ENCODE assay signal across 16 mouse cellular contexts in genomic region chr3:148429012-148429865, GRCm38 (mm10).
A peak's percentile ranks its signal among the peaks of the same experiment; 100 is the strongest.
DNase-seq lines count a peak whose midpoint lies in the region; ATAC-seq and TF ChIP-seq lines count a peak whose summit lies in the region.
"Had no signal": no experiment of that assay in that cellular context is flagged by ENCODE, and none has a peak within 500 bp of the region (broad histone marks: within the 10 kb centered on the region; RNA-seq: fewer than 3 reads in every experiment).

No protein-coding gene starts in this region.

- no peaks in the 10 kb centered on the region for H3K36me3 ChIP-seq in hindbrain, postnatal 0 days (ENCODE audit: insufficient read depth, low read length)
- no peaks in the 10 kb centered on the region for H3K36me3 ChIP-seq in hindbrain, embryonic 10.5 days
- H3K36me3 ChIP-seq in stomach, embryonic 14.5 days (ENCODE audit: control insufficient read depth, insufficient read depth, low read length): no peaks in the 10 kb centered on the region
- H3K36me3 ChIP-seq in stomach, postnatal 0 days (ENCODE audit: control insufficient read depth, insufficient read depth, low read length): no peaks in the 10 kb centered on the region
- H3K36me3 ChIP-seq in intestine, embryonic 15.5 days: no peaks in the 10 kb centered on the region
- H3K36me3 ChIP-seq: heart, embryonic 13.5 days; limb, embryonic 15.5 days; neural tube, embryonic 15.5 days had no signal

- 49% methylated on average over 10 of the region's 10 CpGs for WGBS in hindbrain, postnatal 0 days
- 83% methylated on average over 10 of the region's 10 CpGs for WGBS in hindbrain, embryonic 10.5 days
- 63% methylated on average over 10 of the region's 10 CpGs for WGBS in stomach, embryonic 14.5 days
- WGBS in stomach, postnatal 0 days: 44% methylated on average over 10 of the region's 10 CpGs
- WGBS in intestine, embryonic 15.5 days: 60% methylated on average over 10 of the region's 10 CpGs

- TF ChIP-seq EP300 in stomach, postnatal 0 days (optimal IDR thresholded peaks at IDR 0.05): no peak

- no peaks in the 10 kb centered on the region for H3K27me3 ChIP-seq in hindbrain, postnatal 0 days (ENCODE audit: insufficient read depth, low read length)
- H3K27me3 ChIP-seq in hindbrain, embryonic 10.5 days (ENCODE audit: insufficient read depth, poor library complexity, severe bottlenecking): 0 out of 2 replicates have a peak, but pooled peaks cover 3% of the 10 kb centered on the region
- H3K27me3 ChIP-seq in stomach, embryonic 14.5 days (ENCODE audit: control insufficient read depth, insufficient read depth, low read length): no peaks in the 10 kb centered on the region
- no peaks in the 10 kb centered on the region for H3K27me3 ChIP-seq in stomach, postnatal 0 days (ENCODE audit: control insufficient read depth, insufficient read depth, low read length)
- H3K27me3 ChIP-seq in intestine, embryonic 15.5 days (replicated peaks): no peaks in the 10 kb centered on the region

- DNase-seq in hindbrain, postnatal 0 days (ENCODE audit: low spot score): peak; percentile 19
- no peak for DNase-seq in hindbrain, embryonic 10.5 days (ENCODE audit: low spot score)
- DNase-seq in stomach, postnatal 0 days (ENCODE audit: low spot score): no peak
- peak; percentile 46 for DNase-seq in adrenal gland, postnatal 10 days
- DNase-seq in gonadal fat pad, adult 2 months (ENCODE audit: low read depth): peak; percentile 78
- no peak for DNase-seq in heart, adult 8-10 months (ENCODE audit: low spot score)
- DNase-seq: heart, postnatal 4 days; right cerebral cortex, adult 18-20 months had no signal

- no peaks in the 10 kb centered on the region for H3K9me3 ChIP-seq in hindbrain, postnatal 0 days (ENCODE audit: low read length)
- 0 out of 2 replicates have a peak, but pooled peaks cover 4% of the 10 kb centered on the region for H3K9me3 ChIP-seq in hindbrain, embryonic 10.5 days
- no peaks in the 10 kb centered on the region for H3K9me3 ChIP-seq in stomach, embryonic 14.5 days (ENCODE audit: control insufficient read depth, low read depth, low read length)
- H3K9me3 ChIP-seq in stomach, postnatal 0 days (ENCODE audit: control insufficient read depth, low read length): no peaks in the 10 kb centered on the region
- no peaks in the 10 kb centered on the region for H3K9me3 ChIP-seq in intestine, embryonic 15.5 days
- H3K9me3 ChIP-seq: heart, embryonic 13.5 days; limb, embryonic 15.5 days; neural tube, embryonic 15.5 days had no signal

- H3K4me1 ChIP-seq in hindbrain, postnatal 0 days (ENCODE audit: insufficient read depth, low read length): no peaks in the 10 kb centered on the region
- H3K4me1 ChIP-seq in hindbrain, embryonic 10.5 days (replicated peaks): peaks cover 23% of the 10 kb centered on the region
- H3K4me1 ChIP-seq in stomach, embryonic 14.5 days (ENCODE audit: control insufficient read depth, insufficient read depth, low read length): 0 out of 2 replicates have a peak, but pooled peaks cover 4% of the 10 kb centered on the region
- no peaks in the 10 kb centered on the region for H3K4me1 ChIP-seq in stomach, postnatal 0 days (replicated peaks; ENCODE audit: control insufficient read depth, insufficient read depth)
- no peaks in the 10 kb centered on the region for H3K4me1 ChIP-seq in intestine, embryonic 15.5 days (replicated peaks)
- H3K4me1 ChIP-seq: limb, embryonic 15.5 days had no signal

- no peak for TF ChIP-seq CTCF in hindbrain, postnatal 0 days (IDR thresholded peaks at IDR 0.05; ENCODE audit: low read depth)
- no peak for TF ChIP-seq CTCF in stomach, postnatal 0 days (IDR thresholded peaks at IDR 0.05; ENCODE audit: low read depth)

- ATAC-seq in hindbrain, postnatal 0 days: no peak
- 0 out of 2 replicates have a peak, but pooled peaks have one; percentile 33 for ATAC-seq in stomach, embryonic 14.5 days (ENCODE audit: insufficient number of reproducible peaks, insufficient read depth, low FRiP score, low read depth)
- no peak for ATAC-seq in stomach, postnatal 0 days (ENCODE audit: low FRiP score, low TSS enrichment)
- ATAC-seq in intestine, embryonic 15.5 days: no peak
- ATAC-seq: activated CD4-positive, CD25-positive, alpha-beta regulatory T cell, adult 4 months had no signal

- H3K4me3 ChIP-seq in hindbrain, postnatal 0 days (ENCODE audit: low read length): no peak overlapping the region
- H3K4me3 ChIP-seq in hindbrain, embryonic 10.5 days: no peak overlapping the region
- H3K4me3 ChIP-seq in stomach, embryonic 14.5 days (ENCODE audit: low read depth, low read length): no peak overlapping the region
- H3K4me3 ChIP-seq in stomach, postnatal 0 days (ENCODE audit: low read depth, low read length): no peak overlapping the region
- no peak overlapping the region for H3K4me3 ChIP-seq in intestine, embryonic 15.5 days (replicated peaks)
- H3K4me3 ChIP-seq: heart, embryonic 13.5 days; layer of hippocampus, adult 2 months; limb, embryonic 15.5 days; neural tube, embryonic 15.5 days had no signal

- no peak overlapping the region for H3K27ac ChIP-seq in hindbrain, postnatal 0 days
- H3K27ac ChIP-seq in hindbrain, embryonic 10.5 days: no peak overlapping the region
- no peak overlapping the region for H3K27ac ChIP-seq in stomach, embryonic 14.5 days (ENCODE audit: low read length)
- H3K27ac ChIP-seq in stomach, postnatal 0 days (replicated peaks): no peak overlapping the region
- H3K27ac ChIP-seq in intestine, embryonic 15.5 days: no peak overlapping the region
- H3K27ac ChIP-seq: heart, embryonic 13.5 days; layer of hippocampus, adult 2 months; limb, embryonic 15.5 days; neural tube, embryonic 15.5 days had no signal

- no peak overlapping the region for H3K9ac ChIP-seq in hindbrain, postnatal 0 days (replicated peaks; ENCODE audit: low read length)
- no peak overlapping the region for H3K9ac ChIP-seq in stomach, embryonic 14.5 days (replicated peaks; ENCODE audit: low read depth, low read length)
- H3K9ac ChIP-seq in stomach, postnatal 0 days (ENCODE audit: low read length): no peak overlapping the region
- no peak overlapping the region for H3K9ac ChIP-seq in intestine, embryonic 15.5 days
- H3K9ac ChIP-seq: heart, embryonic 13.5 days; limb, embryonic 15.5 days; neural tube, embryonic 15.5 days had no signal

- no peak overlapping the region for H3K4me2 ChIP-seq in hindbrain, postnatal 0 days (ENCODE audit: low read depth, low read length)
- no peak overlapping the region for H3K4me2 ChIP-seq in stomach, embryonic 14.5 days (replicated peaks; ENCODE audit: low read depth, low read length)
- no peak overlapping the region for H3K4me2 ChIP-seq in stomach, postnatal 0 days (replicated peaks; ENCODE audit: low read depth)
- H3K4me2 ChIP-seq in intestine, embryonic 15.5 days (replicated peaks): no peak overlapping the region
- H3K4me2 ChIP-seq: heart, embryonic 13.5 days; limb, embryonic 15.5 days; midbrain, embryonic 11.5 days; neural tube, embryonic 15.5 days had no signal

Comparison
In these comparisons a context has a peak if more than half of its experiments do, and no peak if none do; other contexts are left out.
1. DNase-seq: peak in hindbrain, postnatal 0 days (single experiment), adrenal gland, postnatal 10 days (single experiment) and gonadal fat pad, adult 2 months (single experiment); none in hindbrain, embryonic 10.5 days (single experiment), stomach, postnatal 0 days (single experiment) and heart, adult 8-10 months (single experiment).